Mouse (Mus musculus): ENCODE results near the gene Gusb. TPM values are rescaled to one million over a fixed set of nuclear protein-coding genes. Genes with fewer than 3 reads are reported as not detected.

Gene Gusb
- total RNA-seq, 4 experiments from 2014 or later = 11.7 to 14.2 (median 12.8) TPM

DNA sequence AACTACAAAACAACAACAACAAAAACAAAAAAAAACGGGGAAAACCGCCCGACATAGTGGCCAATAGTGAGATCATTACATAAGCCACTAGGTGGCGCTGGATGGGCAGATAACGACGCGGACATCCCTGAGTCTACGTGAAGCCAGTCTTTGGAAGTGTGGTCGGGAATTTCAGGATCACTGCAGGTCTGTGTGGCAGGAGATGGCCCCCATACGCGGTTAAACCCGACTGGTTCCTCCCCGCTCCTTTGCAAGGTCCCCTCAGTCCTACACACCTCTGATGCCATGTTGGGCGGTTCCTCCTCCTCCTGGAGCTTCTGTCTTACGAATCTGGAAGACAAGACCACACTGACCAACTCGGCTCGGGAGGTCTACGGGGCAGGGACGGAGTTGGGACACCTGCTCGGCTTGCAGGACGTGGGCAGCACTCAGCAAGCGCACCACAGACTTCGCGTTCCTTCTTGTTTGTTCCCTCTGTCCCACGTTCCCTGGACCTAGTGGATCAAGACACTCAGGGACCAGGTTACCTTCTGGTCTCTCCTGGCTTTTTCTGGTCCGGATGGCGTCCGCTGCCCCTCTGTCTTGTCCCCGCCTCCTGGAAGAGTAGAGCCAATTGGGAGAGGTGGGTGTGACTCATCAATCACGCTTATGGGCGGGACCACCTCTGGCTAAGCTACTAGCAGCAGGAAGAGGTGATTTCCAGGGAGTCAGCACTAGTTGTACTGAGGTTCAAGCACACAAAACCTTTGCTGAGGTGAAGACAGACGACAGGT lies 21.1 kb upstream of the Gusb start:
- peak; percentile 93 for DNase-seq (ENCODE audit: low spot score)

DNA sequence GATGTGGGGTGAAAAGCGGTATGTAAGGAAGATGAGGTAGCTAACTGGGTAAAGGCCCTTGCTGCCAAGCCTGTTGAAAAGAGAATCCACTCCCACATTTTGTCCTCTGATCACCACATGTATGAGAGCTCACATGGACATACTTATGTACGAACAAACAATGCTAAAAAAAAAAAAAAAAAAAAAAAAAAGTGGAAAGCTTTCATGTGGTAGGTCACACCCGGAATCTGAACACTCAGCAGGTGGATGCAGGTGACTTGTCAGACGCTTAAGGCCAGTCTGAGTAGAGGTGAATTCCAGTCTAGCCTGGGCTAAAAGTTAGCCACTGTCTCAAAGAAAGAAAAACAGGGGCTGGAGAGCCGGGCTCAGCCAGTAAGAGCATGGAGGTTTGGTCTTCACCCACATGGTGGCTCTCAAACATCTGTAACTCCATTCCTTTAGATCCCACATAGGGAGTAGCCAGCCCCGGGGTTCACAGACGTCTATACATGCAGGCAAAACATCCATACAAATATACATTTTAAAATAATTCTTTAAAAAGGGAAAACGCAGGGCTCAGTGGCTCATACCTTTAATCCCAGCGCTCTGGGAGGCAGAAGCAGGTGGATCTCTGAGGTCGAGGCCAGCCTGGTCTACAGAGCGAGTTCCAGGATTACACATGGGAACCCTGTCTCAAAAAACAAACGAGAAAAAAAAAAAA lies 20.4 kb upstream of the Gusb start:
- DNase-seq (ENCODE audit: low spot score) = no peak

DNA sequence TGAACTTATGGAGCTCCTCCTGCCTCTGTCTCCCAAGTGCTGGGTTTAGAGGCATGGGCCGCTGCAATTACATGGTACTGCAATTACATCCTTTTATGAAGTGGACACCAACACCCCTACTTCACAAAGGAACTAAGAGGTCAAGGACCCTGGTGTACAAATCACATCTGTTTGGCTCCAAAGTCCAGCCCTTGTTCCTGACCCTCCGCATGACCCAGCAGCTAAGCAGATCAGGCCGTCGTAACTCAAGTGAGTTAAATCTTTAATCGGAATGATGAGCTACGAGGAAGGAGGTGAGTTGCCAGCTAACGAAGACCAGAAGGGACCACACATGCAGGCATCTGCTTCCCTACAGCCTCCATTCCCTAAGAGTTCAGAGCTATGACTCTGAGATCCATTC lies 19.5 kb upstream of the Gusb start:
- DNase-seq (ENCODE audit: low spot score) = no peak

DNA sequence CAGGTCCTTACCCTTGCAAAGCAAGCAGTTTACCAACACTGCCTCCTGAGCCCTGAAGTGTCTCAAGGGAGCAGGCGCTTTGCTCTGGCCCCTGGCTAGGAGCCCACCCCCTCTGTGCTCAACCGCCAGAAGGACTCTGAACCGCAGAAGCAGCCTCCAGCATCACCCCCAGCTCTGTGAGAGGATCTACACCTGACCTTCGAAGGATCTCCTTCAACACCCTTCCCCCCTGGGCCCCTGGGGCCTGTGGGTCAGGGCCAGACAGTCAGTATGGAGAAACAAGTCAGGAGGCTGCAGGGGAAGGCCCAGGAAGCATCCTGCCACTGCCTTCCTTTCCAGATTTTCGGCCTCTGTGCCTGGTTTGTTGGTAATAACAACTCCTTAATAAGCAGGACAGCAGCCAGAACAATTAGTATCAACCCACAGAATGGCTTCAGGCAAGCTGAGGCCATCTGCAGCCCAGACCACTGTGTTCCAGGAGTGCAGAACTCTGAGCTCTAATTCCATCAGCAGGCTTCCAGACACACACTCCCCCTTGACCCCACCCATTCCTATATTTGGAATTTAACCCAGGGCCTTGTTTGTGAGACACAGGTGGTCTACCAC lies 18.6 kb upstream of the Gusb start:
- no peak for DNase-seq (ENCODE audit: low spot score)

DNA sequence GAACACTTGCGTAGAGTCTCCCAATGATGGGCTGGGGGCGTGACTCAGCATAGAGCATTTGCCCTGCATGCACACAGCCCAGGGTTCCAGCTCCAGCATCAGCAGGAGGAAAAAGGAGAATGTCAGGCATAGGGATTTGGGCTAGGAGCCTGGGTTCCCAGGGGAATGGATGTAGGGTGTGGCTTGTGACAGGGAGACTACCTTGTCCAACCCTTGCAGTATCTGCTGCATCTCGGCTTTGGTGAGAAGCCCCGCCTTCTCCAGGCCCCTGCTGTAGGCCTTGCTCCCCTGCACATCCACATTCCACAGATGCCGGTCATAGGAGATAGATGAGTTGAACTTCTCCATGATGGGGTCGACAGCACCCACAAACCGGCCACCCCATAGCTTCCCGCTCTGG lies 16.6 kb upstream of the Gusb start:
- DNase-seq (ENCODE audit: low spot score) = no peak

DNA sequence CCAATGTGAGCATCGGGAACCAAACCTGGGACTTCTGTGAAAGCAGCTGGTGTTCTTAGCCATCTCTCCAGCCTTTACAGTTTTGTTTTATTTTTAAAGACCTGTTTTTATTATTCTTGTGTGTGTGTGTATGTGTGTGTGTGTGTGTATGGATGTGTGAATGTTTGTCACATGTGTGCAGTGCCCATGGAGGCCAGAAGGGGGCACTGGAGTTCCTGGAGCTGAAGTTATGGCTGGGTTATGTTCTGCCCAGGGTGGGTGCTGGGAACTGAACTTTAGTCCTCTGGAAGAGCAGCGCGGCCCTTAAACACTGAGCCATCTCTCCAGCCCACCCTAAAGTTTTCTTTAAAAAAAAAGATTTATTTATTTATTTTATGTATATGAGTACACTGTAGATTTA lies 12.3 kb upstream of the Gusb start:
- DNase-seq (ENCODE audit: low spot score) = no peak

DNA sequence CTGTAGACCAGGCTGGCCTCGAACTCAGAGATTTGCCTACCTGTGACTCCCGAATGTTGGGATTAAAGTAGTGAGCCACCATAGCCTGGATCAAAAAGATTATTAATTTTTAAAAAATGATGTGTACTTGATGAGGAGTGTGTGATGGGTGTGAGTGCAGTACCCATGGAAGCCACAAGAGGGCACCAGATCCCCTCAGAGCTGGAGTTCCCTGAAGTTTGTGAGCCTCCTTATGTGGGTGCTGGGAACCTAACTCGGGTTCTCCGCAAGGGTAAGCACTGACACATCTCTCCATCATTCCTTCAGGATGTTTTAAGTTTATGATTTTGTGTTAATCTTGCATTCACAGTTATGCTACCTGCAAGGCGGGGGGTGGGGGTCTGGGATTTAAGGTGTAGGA lies 8.1 kb upstream of the Gusb start:
- DNase-seq (ENCODE audit: low spot score) = no peak

DNA sequence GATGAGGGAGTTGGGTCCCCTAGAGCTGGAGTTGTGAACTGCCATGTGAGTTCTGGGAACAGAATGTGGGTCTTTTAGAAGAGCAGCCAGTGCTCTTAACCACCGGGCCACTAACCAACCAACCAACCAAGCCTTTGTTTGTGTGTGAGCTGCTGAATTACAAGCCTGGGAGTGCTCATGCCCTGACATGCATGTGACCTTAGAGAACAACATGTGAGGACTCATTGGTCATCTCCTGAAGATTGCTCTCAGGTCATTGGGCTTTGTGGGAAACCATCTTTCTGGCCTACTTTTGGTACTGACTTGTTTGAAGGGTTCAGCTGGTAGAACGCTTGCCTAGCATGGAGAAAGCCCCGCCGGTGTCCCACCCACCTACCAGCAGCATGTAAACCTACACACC lies 6.9 kb upstream of the Gusb start:
- no peak for DNase-seq (ENCODE audit: low spot score)

DNA sequence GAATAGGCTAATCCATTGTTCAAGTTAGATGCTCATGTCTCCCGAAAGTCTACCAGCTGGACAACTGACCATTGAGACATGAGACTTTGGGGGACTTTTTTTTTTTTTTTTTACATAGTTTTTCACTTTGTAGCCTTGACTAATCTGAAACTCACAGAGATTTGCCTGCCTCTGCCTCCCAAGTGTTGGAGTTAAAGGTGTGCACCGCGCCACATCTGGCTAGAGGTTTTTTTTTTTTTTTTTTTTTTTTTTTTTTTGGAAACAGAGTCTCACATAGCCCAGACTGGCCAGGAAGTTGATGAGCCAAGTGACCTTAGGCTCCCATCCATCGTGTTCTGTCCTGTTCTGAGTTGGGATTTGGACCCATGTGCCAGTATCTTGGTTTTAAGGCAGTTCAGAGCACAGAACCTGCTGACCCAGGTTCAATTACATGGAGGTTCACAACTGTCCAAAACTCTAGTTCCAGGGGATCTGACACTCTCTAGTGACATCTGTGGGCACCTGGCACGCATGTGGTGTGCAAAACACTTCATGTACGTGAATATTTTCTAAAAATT lies 5.3 kb upstream of the Gusb start:
- no peak for DNase-seq (ENCODE audit: low spot score)

DNA sequence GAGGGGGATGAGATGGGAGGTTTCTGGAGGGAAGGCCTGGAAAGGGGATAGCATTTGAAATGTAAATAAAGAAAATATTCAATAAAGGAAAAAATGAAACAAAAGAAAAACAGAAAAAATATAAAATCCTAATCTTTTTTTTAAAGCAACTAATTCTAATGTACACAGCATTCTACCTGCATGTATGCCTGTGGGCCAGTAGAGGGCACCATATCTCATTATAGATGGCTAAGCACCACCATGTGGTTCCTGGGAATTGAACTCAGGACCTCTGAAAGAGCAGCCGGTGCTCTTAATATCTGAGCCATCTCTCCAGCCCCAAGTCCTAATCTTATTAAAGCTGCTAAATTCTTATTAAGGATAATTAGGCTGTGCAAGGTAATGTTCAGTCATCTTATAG lies 4.5 kb upstream of the Gusb start:
- DNase-seq (ENCODE audit: low spot score) = no peak

DNA sequence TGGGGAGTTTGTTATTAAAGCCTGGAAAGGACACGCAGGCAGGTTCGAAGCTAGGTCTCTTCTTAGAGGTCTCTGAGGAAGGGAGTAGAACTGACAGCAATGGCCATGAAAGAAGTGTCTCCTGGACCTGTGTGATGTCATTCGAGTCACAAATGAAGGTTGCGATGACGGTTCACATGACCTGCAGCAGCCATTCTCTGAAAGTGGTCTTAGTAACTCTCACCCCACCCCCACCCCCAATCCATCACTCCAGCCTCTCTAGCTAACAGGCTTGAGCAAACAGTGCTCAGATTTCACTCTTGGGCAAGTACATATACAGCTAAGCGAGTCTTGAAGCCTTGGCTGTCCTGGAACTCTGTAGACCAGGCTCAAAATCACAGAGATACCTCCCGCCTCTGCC lies 380 bp upstream of the Gusb start:
- no peak for DNase-seq (ENCODE audit: low spot score)

DNA sequence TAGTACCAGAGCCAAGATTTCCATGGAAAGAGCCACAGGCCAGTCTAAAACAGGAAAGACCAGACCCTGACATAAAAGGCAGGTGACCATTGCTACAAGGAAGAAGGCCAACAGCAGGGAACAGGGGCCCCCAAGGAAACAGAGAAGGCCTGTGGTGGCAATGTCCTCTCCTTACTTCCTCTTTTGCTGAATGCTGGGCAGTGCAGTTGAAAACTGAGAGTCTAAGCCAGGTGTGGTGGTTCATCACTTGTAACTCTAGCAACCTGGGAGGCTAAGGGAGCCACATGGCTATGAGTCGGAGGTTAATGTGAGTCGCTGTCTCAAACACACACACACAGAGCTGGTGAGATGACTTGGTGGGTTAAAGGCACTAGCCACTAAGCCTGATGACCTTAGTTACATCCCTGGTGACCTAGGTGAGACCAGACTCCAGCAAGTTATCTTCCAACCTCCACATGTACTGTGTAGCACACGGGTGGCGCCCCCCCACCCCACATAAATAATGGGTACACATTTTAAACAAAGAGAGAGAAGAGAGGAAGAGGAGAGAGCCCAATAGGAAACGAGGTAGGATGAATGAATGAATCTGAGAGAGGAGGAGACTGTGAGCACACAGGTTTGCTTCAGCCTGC lies 1.4 kb downstream of the Gusb start:
- DNase-seq (ENCODE audit: low spot score) = no peak

DNA sequence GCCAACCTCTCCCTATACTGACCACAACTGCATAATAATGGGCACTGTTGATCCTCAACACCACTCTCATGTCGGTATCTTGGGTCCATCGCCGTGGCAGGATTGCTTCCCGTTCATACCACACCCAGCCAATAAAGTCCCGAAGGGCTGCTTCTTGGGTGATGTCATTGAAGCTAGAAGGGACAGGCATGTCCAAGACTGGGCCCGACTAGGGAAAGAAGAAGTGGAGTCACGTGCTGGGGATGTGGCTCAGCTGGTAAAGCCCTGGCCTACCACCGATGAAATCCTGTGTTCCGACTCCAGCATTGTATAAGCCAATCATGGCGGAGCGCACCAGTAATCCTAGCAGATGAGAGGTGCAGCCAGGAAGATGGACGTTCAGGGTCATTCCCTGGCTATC lies 2.1 kb downstream of the Gusb start:
- DNase-seq (ENCODE audit: low spot score) = peak; percentile 43

DNA sequence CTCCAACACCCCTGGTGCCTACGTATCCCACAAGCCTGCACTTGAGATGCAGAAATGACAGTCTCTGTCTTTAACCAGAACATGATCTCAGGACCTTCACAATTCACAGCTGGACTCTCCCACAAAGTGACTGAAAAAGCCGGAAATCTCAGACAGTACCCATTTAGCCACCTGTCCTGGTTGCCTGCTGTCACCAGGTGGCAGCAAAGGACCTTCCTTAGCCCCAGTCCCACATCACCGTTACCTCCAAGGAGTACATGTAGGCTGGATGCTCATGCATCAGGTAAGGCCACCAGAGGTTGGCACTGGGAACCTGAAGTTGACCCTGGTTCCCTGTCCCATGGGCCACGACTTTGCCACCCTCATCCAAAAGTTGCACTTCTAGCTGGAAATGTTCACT lies 3.8 kb downstream of the Gusb start:
- peak; percentile 31 for DNase-seq (ENCODE audit: low spot score)

DNA sequence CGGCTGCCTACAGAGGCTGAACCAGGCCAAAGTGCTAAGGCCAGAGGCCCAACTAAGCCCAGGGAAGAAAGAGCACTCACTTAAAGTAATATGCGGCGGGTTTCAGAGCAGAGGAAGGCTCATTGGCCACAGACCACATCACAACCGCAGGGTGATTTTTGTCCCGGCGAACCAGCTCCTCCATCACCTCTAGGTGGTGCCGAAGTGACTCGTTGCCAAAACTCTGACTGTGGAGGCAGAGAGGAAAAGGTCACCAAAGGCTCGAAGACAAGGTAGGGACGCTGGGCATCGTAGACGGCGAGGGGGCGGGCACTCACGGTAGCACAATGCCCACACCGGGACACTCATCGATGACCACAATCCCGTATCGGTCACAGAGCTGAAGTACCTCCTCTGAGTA lies 5.1 kb downstream of the Gusb start:
- DNase-seq (ENCODE audit: low spot score) = no peak

DNA sequence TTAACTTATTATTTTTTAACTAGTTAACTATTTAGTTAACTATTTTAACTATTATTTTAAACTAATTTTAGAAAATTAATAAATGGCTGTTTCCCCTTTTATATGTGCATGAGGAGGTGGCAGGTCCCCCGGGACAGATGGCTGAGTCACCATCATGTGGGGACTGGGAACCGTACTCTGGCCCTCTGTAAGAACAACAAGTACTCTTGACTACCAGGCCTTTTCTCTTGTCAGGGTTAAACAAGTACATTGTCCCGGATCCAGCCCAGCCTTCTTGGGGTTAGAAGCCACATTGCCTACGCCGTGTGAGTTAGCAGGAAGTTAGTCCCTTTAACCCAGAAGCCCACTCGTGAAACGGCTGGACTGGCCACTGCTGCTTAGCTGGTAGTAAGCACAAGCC lies 7.9 kb downstream of the Gusb start:
- no peak for DNase-seq (ENCODE audit: low spot score)

DNA sequence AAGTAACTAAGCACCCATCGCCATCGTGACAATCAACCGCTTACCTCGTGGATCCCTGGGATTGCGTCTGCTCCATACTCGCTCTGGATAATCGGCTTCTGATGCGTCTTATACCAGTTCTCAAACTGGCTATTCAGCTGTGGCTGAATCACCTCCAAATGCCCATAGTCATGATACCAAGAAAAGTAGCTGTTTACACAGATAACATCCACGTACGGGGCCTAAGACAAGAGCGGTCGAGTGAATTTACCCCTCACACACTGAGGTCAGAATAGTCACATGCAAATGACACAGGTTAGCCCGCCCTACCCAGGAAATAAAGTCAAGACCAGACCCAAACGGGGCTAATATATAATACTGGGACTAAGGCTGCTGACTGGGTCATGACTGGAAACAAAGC lies 9.5 kb downstream of the Gusb start:
- no peak for DNase-seq (ENCODE audit: low spot score)

DNA sequence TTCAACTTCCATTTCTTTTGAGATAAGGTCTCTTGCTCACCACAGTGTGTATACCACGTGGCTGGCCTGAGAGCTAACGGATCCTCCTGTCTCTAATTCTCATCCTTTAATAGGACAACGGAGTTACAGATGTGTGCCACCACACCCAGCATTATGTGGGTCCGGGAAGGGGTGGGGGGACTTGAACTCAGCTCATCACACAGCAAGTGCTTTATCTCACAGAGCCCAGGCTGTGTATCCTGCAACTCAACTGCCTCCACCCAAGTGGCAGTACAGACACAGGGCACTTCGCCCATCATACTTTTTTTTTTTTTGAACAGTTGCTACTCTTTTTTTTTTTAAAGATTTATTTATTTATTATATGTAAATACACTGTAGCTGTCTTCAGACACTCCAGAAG lies 11.0 kb downstream of the Gusb start:
- DNase-seq (ENCODE audit: low spot score) = no peak

DNA sequence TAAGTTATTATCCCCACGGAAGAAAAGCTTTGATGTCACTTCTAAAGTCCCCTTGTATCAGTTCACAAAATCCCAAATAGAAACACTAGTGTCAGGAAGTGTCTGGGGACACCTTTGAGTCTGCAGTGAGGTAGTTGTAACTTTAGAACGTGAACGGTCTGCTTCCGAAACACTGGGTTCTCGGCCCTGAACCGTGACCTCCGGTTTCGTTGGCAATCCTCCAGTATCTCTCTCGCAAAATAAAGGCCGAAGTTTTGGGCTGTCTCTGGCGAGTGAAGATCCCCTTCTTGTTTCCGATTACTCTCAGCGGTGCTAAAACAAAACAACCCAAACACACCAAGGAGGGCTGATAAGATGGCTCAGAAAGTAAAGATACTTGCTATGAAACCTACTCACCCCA lies 13.5 kb downstream of the Gusb start:
- no peak for DNase-seq (ENCODE audit: low spot score)

DNA sequence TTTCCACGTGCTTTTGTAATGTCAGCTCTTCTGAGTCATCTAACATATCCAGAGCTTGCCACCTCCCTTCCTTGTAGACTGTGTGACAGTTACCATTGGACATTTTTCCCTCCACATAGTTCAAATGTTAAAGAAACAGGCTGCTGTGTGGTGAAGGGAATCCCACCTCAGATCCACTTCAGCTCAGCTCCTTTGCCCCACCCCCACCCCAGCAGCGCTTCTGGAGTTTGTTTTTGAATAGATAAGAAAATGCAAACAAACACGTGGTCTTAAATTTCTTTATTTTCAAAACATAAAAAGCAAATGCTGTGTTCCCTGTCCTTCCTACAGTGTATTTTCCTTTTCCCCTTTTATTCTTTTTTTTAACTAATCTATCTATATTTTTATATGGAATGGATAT lies 22.6 kb downstream of the Gusb start:
- no peak for DNase-seq (ENCODE audit: low spot score)

DNA sequence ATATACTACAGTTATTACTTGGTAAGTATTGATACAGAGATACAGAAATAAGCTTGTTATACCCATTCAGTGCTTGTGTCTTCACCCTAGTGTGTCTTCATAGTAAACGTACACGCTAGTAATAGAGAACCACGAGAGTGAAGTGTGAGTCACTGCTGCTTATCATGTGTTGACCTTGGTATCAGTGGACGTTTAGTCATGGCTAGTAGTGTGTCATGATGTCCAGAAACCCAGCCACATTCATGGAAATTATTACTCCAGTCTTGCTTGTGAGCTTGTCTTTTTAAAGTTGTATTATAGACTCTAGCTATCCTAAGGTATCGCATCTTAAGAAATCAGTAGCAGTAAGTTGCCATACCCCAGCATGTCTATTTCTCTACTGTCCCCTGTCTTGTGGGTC lies 24.2 kb downstream of the Gusb start:
- DNase-seq (ENCODE audit: low spot score) = no peak

DNA sequence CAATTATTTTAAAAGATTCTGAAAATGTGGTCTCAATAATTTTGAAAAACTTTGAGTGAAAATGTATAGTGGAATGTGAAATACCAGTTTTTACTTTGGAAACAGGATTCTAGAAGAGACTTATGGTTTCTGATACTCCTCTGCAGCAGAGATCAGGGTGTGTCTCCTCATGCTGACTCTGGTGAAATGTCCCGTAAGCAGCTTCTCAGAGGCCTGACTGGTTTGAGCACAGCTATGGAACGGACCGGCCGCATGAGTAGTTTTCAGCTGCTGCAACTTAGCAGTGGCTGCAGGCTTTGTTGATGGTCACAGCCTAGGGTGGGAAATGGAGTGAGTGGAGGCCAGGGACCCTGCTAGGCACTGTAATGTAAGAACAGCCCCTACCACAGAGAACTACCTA lies 25.1 kb downstream of the Gusb start:
- no peak for DNase-seq (ENCODE audit: low spot score)

Data from heart, adult 8-10 months (tissue).